Mouse (Mus musculus) lung, adult 2 months (tissue): ENCODE measurements around the gene Il1f6.
A peak's percentile ranks its signal among the peaks of the same experiment; 100 is the strongest.

ENCODE experiments used
- CTCF ChIP-seq: fragments of 200-500 bp; IDR thresholded peaks from 2 replicates; pipeline ENCODE4 v1.5.1; 2011; ENCODE audit warnings: mild to moderate bottlenecking, low read length, control low read depth; ENCODE audit not compliant: insufficient read depth
- POLR2A ChIP-seq: fragments of 200-500 bp; IDR thresholded peaks from 2 replicates; pipeline ENCODE4 v1.6.1; 2011; ENCODE audit warnings: low read depth, mild to moderate bottlenecking, control low read depth, low read length, borderline replicate concordance; ENCODE audit errors: extremely low read depth

DNA sequence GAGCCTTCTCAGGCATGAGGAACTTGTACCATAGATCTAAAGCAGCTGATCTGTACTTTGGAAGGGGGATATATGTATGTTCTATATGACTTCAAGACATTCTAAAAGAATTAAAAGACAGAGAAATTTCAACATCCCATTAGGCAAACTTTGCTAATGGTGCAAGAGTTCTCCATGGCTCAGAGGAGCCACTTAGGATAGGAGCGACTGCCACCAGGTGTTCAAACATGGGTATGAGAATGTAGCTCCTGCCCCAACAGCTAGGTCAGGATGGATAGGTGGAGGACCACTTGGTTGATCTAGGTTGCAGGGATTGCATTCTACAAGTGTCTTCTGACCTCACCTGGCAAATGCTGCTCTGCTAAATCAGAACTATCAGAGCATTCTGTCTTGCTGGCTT is 27.0 kb upstream of the Il1f6 start:
- TF ChIP-seq CTCF = 0 out of 2 replicates have a peak, but pooled peaks have one; percentile 9
- TF ChIP-seq POLR2A = no peak
